Mouse (Mus musculus) testis, adult 2 months (tissue): ENCODE measurements around the gene Bbs1.

Source experiments
- CTCF ChIP-seq: fragments of 200-500 bp; IDR thresholded peaks from 2 replicates; pipeline ENCODE4 v1.5.1; 2012; ENCODE audit warnings: low read depth, mild to moderate bottlenecking, inconsistent platforms, low read length, moderate library complexity; ENCODE audit not compliant: control insufficient read depth, insufficient read depth, insufficient replicate concordance
- POLR2A ChIP-seq: fragments of 200-500 bp; IDR thresholded peaks from 2 replicates; pipeline ENCODE4 v1.6.1; 2012; ENCODE audit warnings: low read depth, mild to moderate bottlenecking, inconsistent platforms, low read length, moderate library complexity; ENCODE audit not compliant: control insufficient read depth

GRCm38 (mm10) chr19:4909376-4909775 lies 2.9 kb upstream of the Bbs1 start:
- TF ChIP-seq CTCF (no peak), POLR2A (no peak)
